Mouse (Mus musculus): ENCODE measurements around the gene Cat.
A peak's percentile ranks its signal among the peaks of the same experiment; 100 is the strongest.

Cat gene

DNA sequence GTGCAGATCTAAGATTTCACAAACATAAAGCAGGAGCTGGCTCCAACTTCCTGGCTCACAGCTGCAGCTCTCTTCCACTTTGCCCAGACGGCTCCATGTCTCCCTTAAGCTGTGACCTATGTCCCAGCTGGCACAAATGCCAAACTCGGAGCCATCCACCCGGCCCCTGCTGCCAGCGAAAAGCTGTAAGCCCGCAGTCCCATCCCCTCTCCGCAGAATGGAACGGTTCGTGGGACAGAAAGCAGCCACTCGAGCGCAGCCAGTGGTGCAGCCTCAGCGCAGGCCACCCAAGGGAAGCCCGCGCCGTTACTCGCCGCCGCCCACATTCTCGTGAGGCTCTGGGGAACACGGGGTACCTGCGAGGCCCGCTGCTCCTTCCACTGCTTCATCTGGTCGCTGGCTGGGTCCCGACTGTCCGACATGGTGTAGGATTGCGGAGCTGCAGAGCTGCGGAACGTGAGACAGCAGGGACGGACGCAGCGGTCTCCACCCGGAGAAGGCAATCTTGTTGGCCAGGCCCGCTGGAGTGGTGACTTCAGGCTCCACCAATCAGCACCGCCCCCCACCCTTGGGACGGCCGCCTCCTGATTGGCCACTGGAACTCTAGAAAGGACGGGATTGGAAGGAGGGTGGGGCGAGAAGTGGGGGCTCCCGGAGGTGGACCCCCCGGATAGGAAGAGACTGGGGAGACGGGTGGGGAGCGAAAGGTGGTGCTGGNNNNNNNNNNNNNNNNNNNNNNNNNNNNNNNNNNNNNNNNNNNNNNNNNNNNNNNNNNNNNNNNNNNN is at the start of gene Cat:
TSS of gene Cat (minus strand) at position 544 of the 785 bp plus-strand sequence.
- DNase-seq (ENCODE audit: low spot score) = peak; percentile 93

DNA sequence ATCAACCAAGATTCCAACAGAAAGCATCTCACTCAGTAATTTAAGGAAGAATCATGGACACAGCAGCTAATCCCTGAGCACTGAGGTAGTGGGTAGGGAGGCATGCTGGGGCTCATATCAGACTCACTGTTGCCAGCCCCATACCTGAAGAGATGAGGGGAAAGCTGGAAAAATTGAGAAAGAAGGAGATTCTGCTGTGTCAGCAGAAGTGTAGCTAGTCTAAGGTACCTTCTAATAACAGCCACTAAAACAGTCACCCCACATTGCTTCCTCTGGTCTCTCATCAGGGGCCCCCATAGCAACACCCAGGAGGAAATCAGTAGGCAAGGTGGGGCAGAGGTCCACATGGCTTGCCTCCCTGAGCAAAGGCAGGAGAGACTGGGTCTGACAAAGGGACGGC is 40.6 kb upstream of the Cat start:
- DNase-seq (ENCODE audit: low spot score) = no peak

DNA sequence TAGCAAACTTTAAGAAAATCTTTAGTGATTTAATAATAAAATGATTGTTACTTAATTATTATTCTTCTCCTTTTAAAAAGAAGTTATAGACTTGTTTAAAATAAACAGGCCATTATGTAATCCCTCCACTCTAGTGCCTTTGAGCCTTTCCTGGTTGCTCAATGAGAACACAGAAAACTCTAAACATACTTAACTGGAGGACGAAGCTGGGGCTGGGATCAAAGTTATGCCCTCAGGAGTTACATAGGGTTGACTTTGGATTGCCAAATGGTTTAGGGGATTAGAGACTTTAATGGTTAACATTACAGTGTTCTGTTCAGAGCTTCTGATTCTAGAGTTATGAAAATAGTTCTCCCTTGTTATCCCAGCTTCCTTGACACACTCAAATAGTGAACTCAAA is 31.5 kb upstream of the Cat start:
- no peak for DNase-seq (ENCODE audit: low spot score)

DNA sequence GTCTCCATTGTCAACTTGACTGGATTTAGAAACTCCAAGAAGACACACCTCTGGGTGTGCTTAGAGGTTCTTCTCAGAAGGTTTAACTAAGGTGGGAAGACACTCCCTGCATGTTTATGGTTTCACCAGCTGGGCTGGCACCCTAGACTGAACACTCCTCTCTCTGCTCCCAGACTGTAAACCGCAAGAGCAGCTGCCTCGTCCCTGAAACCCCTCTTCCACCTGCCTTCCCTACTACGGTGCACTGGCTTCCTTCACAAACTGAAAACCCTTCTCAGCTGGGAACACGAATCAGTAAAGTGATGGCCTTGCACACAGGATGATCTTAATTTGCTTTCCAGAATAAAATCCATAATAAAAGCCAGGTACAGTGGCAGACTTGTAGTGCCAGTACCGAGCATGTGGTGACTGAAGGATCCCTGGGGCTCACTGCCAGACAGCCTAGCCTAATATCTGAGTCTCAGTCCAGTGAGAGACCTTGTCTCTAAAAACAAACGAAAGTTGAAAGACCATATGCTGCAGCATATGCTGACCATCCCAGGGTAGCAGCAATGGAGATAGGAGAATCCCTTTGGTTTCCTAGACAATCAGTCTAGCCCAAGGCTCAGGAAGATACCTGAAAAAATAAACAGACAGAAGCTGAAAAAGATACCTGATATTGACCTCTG is 30.7 kb upstream of the Cat start:
- no peak for DNase-seq (ENCODE audit: low spot score)

DNA sequence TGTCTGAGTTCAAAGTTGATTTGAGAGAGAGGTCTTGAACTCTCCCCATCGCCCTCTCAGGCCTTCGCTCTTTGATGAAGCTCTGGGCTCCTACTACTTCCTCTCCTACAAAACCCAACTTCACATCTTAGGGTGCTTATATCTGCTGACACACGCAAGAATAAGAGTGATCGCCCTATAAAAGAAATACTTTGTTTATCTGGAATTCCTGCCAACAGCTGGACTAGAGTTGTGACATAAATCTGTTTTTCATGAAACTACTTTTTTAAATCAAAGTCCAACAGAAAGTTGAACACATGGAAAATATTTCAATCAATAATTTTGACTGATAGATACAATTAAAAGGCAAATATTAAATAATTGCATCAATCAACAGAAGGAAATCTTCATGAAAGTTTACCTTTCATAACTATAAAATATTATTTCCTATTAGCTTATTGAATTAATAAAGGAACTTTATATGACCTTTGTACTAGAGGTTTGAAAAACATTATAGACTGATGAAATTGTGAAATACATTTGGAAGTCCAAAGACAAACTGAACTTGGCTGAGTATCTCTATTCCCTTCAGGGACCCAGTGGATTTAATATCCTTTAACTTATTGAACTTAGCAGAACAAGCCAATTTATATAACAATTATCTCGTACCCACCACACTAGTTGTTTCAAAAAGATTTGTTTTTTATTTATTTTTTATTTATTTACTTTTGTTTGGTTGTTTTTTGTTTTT is 27.3 kb upstream of the Cat start:
- DNase-seq (ENCODE audit: low spot score) = no peak

DNA sequence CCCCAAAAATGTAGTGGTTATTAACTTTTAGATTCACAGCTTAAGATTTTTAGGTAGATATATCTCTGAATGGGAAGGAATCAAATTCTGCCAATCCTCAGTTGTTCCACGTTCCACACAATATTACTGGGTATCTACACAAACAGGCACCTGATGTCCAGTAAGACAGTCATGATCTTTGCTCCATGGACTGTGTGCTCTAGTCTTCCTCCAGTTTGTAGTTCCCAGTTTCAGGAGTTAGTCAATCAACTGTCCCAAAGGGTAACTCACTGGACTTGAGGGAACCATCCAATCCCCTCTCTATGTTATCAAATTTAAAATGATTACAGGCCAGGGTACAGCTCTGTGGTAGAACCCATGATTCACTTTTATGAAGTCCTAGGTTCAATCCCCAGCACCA is 26.7 kb upstream of the Cat start:
- DNase-seq (ENCODE audit: low spot score) = no peak

DNA sequence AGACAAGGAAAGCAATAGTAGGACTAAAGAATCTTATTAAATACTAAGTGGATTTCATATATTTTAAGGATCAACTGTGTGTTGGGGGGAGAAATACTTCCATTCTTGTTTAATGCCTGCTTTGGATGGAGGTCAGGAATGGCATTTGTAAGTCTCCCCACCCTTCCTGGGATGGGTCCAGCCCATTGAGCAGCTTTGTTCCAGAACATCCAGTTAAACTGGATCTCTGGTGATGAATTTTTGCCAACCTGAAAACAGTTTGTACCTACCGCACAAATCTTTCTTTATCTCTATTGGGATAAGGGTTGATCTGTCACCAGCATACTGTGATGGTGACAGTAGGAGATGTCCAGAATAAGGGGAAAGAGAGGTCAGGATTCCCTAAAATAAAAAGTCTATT is 26.1 kb upstream of the Cat start:
- DNase-seq (ENCODE audit: low spot score) = no peak

DNA sequence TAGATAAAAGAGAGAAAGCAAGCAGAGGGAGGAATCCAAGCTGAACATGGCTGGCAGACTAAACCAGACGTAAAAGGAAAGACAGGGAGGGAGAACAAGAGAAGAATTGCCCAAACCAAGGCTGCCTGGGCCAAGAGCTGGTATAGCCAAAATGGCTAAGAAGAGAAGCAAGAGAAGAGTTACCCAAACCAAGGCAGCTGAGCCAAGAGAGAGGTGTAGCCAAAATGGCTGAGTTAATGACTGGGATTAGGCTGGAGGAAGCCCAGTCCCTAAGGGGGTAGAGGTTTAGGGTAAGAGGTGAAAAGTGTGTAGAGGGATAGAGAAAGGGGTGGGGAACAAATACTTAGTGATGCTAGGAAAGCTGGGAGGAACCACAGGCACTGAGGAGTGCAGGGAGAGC is 22.7 kb upstream of the Cat start:
- DNase-seq (ENCODE audit: low spot score) = no peak

DNA sequence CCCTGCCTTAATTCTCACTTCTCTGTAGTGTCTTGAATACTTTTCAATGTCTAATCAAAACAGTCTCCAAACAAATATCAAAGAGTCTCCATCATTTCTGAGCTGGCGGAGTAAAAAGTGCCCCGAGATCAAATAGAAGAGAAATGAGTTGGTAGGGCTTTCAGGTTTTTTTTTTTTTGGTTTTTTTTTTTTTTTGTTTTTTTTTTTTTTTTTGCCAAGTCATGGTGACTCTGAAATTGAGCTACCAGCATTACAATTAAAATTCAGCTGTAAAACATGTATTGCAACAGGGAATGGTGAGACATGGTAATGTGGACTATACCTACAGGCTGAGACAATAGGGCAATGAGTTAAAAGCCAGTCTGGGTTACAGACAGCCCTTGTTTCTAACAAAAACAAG is 21.0 kb upstream of the Cat start:
- DNase-seq (ENCODE audit: low spot score) = no peak

DNA sequence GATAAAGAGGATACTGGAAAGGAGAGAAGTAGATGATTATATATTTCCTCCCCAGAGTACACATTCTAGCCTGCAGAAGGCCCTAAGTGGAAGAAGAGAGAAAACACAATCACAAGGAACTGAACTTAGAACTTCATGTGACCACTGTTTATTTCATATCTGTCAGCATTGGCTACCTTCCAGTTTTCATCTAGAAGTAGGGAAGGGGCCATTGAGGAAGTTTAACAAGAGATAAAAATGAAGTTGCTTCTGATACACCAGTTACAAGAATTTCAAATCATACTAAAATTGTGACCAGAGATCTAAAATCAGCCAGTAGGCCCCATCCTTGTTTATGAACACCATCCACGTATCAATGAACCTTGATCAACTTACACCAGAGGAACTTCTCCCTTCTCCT is 19.5 kb upstream of the Cat start:
- no peak for DNase-seq (ENCODE audit: low spot score)

DNA sequence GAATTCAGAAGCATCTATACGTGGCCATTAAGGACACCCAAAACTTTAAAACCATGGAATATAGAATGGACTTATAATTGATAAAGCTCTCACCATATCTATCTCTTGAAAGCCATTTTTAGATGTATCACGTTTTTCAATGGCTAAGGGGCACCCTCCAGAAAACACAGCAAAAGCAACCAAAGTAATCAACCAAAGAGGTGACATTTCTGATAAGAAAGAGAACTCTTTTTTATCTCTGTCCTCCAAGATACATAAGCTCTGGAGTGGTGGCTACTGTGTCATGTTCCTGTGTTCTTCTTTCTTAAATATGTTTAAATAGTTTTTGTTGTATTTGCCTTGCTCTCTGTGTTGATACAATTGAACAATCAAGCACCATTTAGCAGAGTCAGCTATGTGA is 15.8 kb upstream of the Cat start:
- DNase-seq (ENCODE audit: low spot score) = no peak

DNA sequence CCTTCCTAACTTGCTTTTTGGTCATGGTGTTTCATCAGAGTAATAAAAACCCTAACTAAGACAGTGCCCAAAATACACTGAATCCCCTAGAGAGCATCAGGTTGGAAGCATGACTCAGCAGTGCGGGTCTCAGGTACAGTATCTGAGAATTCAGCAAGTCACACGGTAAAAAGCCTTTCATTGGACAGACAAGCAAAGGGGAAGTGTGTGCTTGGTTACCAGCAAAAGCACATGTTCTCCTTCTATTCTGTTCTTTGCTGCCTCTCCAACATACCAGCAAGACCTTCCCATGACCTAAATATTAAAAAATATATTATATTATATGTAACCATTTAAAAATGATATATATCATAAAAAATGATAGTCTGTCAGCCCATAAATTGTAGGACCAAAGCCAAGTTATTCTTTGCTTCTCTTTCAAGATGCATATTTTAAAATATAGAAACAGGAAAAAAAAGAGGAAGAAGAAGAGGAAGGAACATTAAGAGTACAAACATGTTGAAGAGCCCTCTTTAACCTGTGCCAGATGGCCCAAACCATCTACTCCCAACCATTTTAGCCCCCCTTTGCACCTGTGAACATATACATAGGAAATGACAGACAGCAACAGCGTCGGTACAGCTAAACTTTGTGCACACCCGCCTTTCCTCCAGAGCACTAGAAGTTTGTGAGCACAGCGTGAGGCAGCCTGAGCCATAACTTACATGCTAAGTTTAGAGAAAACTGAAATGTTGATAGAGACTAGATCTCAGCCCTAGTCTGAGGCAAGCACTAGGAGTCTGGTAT is 10.9 kb upstream of the Cat start:
- DNase-seq (ENCODE audit: low spot score) = no peak

DNA sequence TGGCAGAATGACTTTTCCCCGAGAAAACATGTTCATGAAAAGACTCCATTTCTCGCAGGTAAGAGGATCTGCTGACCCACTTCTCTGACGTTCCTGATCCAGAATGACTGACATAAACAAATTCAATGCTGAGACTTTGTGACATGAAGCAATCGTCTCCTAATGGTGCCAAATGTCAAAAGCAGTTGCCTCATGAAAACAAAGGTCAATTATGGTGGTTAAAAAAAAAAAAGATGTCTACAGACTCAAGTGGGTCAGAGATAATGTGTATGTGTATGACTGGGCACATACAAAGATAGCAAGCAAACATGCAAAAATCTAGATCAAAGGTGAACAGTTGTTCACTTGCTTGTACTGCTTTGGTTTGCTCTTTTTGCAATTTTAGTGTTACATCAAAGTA is 8.9 kb upstream of the Cat start:
- no peak for DNase-seq (ENCODE audit: low spot score)

DNA sequence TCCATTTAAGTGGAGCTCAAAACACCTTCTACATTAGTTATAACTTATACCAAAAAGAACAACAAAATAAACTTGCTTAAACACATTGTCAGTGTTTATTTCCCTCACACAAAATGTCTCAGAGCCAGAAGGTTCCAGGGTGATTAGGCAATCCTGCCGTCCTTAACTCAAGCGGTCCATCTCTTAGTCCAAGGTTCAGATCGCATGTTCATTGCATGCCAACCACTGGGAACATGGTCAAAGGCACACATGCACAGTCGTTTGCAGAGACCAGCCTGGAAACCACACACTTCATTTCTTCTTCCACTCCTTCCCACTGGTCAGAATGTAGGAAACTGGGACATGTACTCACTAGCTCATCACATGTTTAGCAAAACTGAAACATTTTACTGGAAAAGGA is 7.6 kb upstream of the Cat start:
- no peak for DNase-seq (ENCODE audit: low spot score)

DNA sequence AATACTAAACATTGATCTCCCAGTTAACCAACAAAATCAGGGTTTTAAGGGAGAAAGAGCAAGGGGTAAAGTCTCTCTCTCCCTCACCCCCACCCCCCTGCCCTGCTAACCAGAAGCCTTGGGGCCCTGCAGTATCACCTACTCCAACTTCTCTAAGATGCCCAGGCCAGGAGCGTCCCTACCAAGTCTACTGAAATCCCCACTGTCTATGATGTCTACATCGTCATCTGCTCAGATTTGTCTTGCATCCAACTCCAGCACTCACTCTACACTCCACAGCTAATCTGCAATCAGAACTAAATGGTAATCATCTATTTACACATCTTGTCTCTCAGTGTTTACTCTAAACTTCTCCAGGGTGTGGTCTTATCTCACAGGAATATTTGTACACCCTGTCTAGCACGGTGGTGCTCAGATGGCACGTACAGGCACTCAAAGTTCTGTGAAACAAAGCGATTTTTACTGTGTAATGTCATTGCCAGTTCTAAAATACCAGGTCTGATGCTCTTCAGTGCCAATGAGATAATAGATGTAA is 907 bp downstream of the Cat start:
- peak; percentile 70 for DNase-seq (ENCODE audit: low spot score)

DNA sequence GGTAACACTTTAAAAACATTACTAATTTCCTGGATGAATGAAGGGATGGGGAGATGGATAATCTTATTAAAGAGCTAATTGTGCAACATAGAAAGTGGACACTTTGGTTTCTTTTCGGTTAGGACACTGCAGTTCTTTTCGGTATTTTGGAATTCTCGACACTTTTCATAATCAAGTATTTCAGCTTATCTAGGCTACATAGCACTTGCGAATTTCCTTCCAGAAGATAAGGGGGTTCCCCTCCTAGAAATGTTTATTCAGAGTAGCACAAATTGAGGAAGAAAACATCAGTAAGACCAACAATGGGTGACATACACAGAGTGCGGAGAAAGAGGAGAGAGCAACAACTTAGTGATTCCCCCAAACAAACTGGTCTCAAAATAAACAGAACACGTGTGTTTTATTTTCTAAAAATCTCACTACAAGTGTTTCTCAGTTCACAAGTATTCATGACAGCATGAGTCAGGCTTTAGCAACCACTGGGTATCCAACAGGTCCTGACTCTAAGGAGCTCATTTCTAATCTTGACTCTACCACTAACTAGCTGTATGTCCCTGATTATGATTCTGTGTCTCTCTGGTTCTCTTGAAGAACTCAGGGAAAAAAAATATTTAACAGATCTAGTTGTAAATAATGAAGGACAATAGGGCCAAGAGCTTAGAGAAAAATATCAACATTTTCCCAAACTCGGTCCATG is 1.5 kb downstream of the Cat start:
- DNase-seq (ENCODE audit: low spot score) = peak; percentile 63

DNA sequence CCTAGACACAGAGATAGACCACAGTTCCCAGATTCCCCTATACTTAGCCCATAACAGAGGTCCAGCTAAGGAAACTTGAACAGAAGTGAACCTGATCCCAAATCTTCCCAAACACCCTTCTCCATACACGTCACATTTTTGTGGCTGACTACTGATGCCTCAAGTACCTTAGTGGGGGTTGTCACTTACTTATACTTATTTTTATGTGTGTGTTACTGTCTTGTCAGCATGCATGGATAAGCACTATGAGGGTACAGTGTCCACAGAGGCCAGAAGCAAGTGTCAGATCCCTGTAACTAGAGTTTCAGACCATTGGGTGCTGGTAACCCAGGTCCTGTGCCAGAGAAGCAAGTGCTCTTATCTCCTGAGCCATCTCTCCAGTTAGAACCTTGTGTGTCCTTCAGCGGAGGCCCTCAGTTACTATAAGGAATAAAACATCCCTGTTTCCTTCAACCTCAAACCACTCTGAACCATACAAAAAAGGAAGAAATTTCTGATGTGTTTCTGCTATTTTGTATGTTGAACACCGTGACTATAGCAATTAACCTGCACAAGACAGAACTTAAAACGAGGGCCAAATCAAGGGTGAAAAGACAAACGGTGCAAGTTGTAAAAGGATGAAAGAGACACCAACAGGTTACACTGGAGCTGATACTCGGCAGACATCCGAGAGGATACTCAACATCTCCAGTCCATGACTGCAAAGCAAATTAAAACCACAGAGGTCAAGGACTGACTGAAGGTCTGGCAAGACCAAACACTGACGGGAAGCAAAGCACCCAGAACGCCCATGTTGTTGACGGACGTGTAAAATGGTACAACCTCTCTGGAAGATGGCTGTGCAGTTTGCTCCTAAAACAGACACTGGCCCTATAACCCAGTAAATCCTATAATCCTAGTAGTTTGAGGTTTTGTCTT is 3.4 kb downstream of the Cat start:
- no peak for DNase-seq (ENCODE audit: low spot score)

DNA sequence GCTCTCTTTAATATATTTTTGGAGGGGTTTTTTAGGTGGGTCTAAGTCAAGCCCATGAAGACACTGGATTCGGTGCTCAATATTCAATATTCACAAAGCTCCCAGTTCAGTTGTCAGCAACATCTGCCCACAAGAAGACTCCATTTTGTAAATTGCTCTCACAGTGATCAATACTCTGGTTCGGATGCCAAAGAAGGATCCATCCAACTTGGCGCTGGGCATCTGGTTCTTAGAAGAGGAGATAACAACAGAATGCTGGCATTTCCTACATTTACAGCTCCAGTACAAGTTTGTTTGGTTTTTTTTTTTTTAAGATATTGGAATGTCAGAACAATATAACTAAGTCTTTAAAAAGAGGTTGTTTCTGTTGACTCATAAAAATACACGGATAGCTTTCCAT is 4.1 kb downstream of the Cat start:
- DNase-seq (ENCODE audit: low spot score) = no peak

DNA sequence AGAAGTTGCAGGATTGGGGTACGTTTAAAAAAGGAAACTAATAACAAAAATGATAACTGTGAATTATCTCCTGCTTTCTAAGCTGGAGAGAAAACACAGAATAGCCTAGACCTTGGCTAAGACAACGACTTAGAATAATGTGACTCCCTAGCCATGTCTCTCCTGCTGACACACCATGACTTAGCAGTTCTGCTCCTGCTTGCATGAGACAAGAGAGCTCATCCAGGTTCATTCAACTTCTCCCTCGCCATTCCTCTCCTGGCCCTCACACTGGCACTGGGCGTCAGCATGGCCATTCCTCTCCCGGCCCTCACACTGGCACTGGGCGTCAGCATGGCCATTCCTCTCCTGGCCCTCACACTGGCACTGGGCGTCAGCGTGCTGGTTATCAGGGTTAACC is 4.7 kb downstream of the Cat start:
- DNase-seq (ENCODE audit: low spot score) = peak; percentile 86

DNA sequence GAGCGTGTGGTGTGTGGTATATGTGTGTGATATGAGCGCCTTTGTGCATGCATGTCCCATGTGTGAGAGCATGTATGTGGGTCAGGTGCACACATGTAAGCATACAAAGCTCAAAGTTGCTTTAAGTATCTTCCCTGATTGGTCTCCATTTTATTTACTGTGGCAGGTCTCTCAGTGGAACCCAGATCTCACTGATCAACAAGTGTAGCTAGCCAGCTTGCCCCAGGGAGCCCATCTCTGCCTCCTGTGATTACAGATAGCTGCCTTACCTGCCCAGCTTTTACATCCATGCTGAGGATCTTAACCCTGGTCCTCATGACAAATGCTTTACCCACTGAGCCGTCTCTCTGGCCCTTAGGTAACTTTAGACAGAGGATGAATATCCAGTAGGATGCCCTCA is 6.6 kb downstream of the Cat start:
- DNase-seq (ENCODE audit: low spot score) = no peak
